Mouse (Mus musculus) kidney, embryonic 16.5 days (tissue): Measurements from ENCODE around the gene Tmeff1. TPM values are rescaled to one million over a fixed set of nuclear protein-coding genes. Genes with fewer than 3 reads are reported as not detected.
"Not testable (repeated sequence)": the region's sequence is repeated elsewhere in the genome, so short reads cannot be mapped to it uniquely, and the experiment has no call there.

Source experiments
- ATAC-seq: fragments of 200-750 bp; cut with Nextera tagmentation; 2 replicates; pipeline ENCODE4 v1.8.0; 2017; ENCODE audit warnings: moderate TSS enrichment; ENCODE audit not compliant: low FRiP score, low TSS enrichment
- H3K27ac ChIP-seq: fragments of 300-500 bp; sonication (generic); 2 replicates; pipeline ENCODE4 v1.5.1; 2014; ENCODE audit warnings: low read length
- H3K27me3 ChIP-seq: fragments of 300-500 bp; sonication (generic); 2 replicates; pipeline ENCODE4 v1.6.1; 2014; ENCODE audit warnings: low read length, control low read depth, mixed read lengths; ENCODE audit not compliant: insufficient read depth
- H3K36me3 ChIP-seq: fragments of 300-500 bp; sonication (generic); 2 replicates; pipeline ENCODE4 v1.6.1; 2014; ENCODE audit warnings: low read length, control low read depth, mixed read lengths; ENCODE audit not compliant: insufficient read depth
- H3K4me1 ChIP-seq: fragments of 300-500 bp; sonication (generic); 2 replicates; pipeline ENCODE4 v1.6.1; 2014; ENCODE audit warnings: low read length, control low read depth, mixed read lengths; ENCODE audit not compliant: insufficient read depth
- H3K4me2 ChIP-seq: fragments of 300-500 bp; sonication (generic); replicated peaks from 2 replicates; pipeline ENCODE4 v1.6.1; 2014; ENCODE audit warnings: low read depth, low read length
- H3K4me3 ChIP-seq: fragments of 300-500 bp; sonication (generic); 2 replicates; pipeline ENCODE4 v1.5.1; 2014; ENCODE audit warnings: mild to moderate bottlenecking, low read length
- H3K9ac ChIP-seq: fragments of 300-500 bp; sonication (generic); replicated peaks from 2 replicates; pipeline ENCODE4 v1.6.1; 2014; ENCODE audit warnings: low read length
- H3K9me3 ChIP-seq: fragments of 300-500 bp; sonication (generic); 2 replicates; pipeline ENCODE4 v1.6.1; 2016; ENCODE audit warnings: low read length, control low read depth
- WGBS: fragments of 180-500 bp; shearing (Covaris S2); extraction: QIAGEN DNeasy Blood & Tissue Kit; methylation state at CpG from one replicate; pipeline ENCODE4 v1.1.7; 2014; 5-methylcytosine and 5-hydroxymethylcytosine counted together
- polyA plus RNA-seq: library from polyadenylated mRNA; unstranded; fragments of >200 nt; fragmentation: Nextera tagmentation; extraction: Ambion mirVana; gene quantifications from 2 replicates; pipeline ENCODE4 v1.2.1, GENCODE M21; 2015

Gene Tmeff1
- polyA plus RNA-seq, 1 experiment from 2014 or later = 19.8 TPM

DNA sequence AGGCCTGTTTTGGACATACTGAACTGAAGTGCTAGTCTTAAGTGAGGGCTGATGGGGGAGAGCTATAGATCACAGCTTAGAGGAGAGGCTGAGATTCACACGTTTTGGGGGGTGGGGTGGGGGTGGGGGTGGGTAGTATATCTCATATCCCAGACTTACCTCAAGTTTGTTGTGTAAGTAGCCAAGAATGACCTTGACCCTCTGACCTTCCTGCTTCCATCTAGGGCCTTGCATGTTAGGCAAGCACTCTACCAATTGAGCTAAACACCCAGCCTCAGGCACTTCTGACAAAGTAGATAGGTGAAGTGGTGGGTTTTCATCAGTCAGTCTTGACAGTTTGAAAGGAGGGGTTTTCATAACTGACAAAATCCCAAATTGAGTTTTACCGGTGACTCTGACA lies 92.8 kb downstream of the Tmeff1 start:
- 79% methylated on average over 2 of the region's 2 CpGs for WGBS
- Histone ChIP-seq H3K4me2 (no peak overlapping the region), H3K9me3 (no peaks in the 10 kb centered on the region), H3K27ac (no peak overlapping the region), H3K4me3 (no peak overlapping the region), H3K36me3 (peaks cover 4% of the 10 kb centered on the region; the same call in 1 of the 2 replicates), H3K4me1 (peaks cover 4% of the 10 kb centered on the region; the same call in 1 of the 2 replicates), H3K27me3 (no peaks in the 10 kb centered on the region), H3K9ac (no peak overlapping the region)
- no peak for ATAC-seq

DNA sequence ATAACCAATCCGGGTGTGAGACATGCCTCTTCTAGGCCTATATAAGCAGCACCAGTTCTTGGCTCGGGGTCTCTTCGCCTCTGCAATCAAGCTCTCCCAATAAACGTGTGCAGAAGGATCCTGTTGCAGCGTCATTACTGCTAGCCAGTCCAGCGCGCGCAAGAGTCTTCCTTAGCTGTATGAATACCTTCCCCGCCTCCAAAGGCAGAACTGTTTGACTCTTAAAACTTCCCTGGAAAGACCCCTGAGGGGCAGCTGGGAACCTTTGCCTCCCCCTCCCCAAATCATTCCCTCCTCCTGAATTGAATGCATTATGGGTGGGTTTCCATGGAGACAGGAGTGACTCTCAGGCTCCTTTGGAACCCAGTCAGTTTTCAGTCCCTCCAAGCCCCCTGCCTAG lies 93.8 kb downstream of the Tmeff1 start:
- no peak overlapping the region for H3K9ac ChIP-seq
- H3K9me3 ChIP-seq = no peaks in the 10 kb centered on the region
- 94% methylated on average over 9 of the region's 9 CpGs for WGBS

DNA sequence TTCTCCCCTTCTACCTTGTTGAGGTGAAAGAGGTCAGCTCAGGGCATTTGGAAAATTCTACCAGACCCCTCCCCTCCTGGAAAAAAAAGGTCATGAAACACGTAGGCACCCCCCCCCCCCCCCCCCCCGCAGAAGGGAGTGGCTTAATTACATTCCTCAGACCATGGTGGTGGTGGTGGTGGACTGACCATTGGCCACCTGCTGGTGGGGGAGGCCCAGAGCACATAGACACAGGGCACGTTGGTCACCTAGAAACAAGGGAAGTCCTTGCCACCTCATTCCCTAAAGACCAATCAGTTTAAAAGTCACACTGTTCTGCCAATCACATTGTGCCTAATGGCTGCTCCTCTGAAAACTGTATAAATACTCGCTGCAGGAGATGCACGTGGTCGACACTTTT lies 94.8 kb downstream of the Tmeff1 start:
- H3K4me2 ChIP-seq, H3K9me3 ChIP-seq, H3K27ac ChIP-seq, H3K4me1 ChIP-seq, H3K9ac ChIP-seq, ATAC-seq, H3K4me3 ChIP-seq, H3K36me3 ChIP-seq, H3K27me3 ChIP-seq: not testable (repeated sequence)
- WGBS = 78% methylated on average over 4 of the region's 6 CpGs

More for the DNA sequence above, 93.8 kb downstream of the Tmeff1 start:
- no peak overlapping the region for H3K4me2 ChIP-seq
- ATAC-seq = no peak
- peaks cover 4% of the 10 kb centered on the region; the same call in 1 of the 2 replicates for H3K4me1 ChIP-seq
- H3K36me3 ChIP-seq = peaks cover 4% of the 10 kb centered on the region; the same call in 1 of the 2 replicates
- no peak overlapping the region for H3K4me3 ChIP-seq
- no peaks in the 10 kb centered on the region for H3K27me3 ChIP-seq
- H3K27ac ChIP-seq = no peak overlapping the region

DNA sequence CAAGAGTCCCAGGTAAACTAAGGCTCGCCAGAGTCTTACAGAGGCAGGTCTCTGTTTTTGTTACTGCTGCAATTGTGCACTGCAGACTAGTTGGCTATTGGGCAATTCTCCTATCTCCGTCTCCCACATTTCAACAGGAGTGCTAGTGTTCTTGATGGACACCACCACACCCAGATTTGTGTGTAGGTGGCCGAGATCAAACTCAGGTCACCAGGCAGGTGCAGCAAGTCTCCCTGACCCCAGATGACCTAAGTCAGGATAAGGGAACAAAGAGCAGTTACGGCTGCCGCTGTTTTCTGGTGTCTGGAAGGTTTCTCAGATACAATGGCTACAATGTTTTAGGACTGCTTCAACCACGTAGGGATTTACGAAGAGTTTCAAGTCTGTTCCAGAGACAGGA lies 95.2 kb downstream of the Tmeff1 start:
- no peak; the same call in 1 of the 2 replicates for ATAC-seq
- Histone ChIP-seq H3K9ac (no peak overlapping the region), H3K4me3 (no peak overlapping the region), H3K9me3 (no peaks in the 10 kb centered on the region), H3K27me3 (no peaks in the 10 kb centered on the region), H3K4me1 (peaks cover 4% of the 10 kb centered on the region; the same call in 1 of the 2 replicates), H3K4me2 (no peak overlapping the region), H3K36me3 (no peaks in the 10 kb centered on the region), H3K27ac (no peak overlapping the region)
- WGBS = 63% methylated on average over 7 of the region's 7 CpGs

DNA sequence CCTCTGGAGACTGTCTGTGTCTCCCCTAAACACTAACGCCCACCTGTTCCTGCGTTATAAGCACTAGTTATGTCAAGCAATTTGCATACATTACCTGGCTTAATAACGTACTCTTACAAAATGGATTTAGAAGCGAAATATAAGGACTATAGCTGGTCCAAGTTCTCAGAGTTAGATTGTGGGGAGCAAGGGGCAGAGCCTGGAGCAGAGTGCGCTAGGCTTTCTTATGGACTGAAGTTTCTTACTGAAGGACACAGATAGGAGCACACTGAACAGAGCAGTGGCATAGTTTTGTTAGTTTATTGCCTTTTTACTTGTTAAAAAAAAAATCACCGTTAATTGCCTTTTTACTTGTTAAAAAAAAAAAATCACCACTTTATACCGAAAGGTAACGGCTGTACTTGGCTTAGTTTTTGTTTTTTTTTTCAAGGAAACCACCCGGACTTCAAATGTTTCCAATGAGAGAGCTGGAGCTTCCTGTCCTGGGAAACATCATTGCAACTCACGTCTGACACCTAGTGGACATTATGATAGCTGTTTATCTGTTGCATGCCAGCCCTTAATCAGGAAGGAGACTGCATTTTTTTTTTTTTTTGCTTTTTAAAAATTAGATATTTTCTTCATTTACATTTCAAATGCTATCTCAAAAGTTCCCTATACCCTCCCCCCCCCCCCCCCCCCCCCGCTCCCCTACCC lies 95.8 kb downstream of the Tmeff1 start:
- 38% methylated on average over 10 of the region's 11 CpGs for WGBS
- Histone ChIP-seq H3K4me1 (peaks cover 4% of the 10 kb centered on the region; the same call in 1 of the 2 replicates), H3K9me3 (no peaks in the 10 kb centered on the region), H3K4me3 (no peak overlapping the region; the same call in 1 of the 2 replicates), H3K27me3 (no peaks in the 10 kb centered on the region), H3K4me2 (peak overlapping the region; percentile 41), H3K36me3 (no peaks in the 10 kb centered on the region), H3K9ac (no peak overlapping the region), H3K27ac (0 out of 2 replicates have a peak overlapping the region, but pooled peaks have one; percentile 43)
- ATAC-seq = no peak

DNA sequence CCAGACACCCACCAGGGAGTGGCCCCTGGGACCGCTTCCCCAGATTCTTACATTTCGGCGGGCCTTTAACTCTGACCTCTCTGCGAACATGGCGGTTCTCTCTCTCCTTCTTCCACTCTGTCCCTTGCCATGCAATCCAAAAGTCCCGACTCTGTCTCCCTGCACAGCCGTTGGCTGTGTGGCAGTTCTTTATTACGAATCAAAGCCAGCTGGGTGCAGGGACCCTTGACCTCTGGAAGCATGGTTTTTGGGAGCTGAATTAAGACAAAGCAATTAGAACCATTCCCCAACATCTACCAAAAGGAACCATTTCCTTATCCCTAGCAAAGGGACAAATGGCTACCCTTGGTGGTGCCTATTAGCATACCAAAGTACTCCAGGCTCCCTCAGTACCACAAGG lies 98.2 kb downstream of the Tmeff1 start:
- Histone ChIP-seq H3K9ac (no peak overlapping the region), H3K4me3 (no peak overlapping the region), H3K27me3 (no peaks in the 10 kb centered on the region), H3K36me3 (no peaks in the 10 kb centered on the region), H3K4me2 (no peak overlapping the region), H3K9me3 (no peaks in the 10 kb centered on the region), H3K27ac (no peak overlapping the region), H3K4me1 (peaks cover 4% of the 10 kb centered on the region; the same call in 1 of the 2 replicates)
- no peak for ATAC-seq
- whole genome bisulfite sequencing = 94% methylated on average over 8 of the region's 8 CpGs

DNA sequence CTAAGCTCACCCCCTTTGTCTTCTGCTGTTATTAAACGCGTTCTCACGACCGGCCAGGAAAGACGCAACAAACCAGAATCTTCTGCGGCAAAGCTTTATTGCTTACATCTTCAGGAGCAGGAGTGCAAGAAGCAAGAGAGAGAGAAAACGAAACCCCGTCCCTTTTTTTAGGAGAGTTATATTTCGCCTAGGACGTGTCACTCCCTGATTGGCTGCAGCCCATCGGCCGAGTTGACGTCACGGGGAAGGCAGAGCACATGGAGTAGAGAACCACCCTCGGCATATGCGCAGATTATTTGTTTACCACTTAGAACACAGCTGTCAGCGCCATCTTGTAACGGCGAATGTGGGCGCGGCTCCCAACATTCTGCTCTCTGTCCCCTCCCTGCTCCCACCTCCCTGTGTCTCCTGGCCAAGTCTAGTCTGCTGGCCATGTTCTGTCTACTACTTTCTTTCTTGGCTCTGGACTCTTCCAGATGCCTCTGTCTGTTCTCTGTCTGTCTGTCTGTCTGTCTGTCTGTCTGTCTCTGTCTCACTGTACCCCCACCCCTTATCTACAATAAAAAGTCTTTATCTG lies 98.7 kb downstream of the Tmeff1 start:
- H3K9me3 ChIP-seq, H3K27me3 ChIP-seq, H3K4me2 ChIP-seq, H3K9ac ChIP-seq, H3K4me3 ChIP-seq, ATAC-seq, H3K27ac ChIP-seq, H3K4me1 ChIP-seq, H3K36me3 ChIP-seq: not testable (repeated sequence)
- WGBS = 87% methylated on average over 12 of the region's 21 CpGs

DNA sequence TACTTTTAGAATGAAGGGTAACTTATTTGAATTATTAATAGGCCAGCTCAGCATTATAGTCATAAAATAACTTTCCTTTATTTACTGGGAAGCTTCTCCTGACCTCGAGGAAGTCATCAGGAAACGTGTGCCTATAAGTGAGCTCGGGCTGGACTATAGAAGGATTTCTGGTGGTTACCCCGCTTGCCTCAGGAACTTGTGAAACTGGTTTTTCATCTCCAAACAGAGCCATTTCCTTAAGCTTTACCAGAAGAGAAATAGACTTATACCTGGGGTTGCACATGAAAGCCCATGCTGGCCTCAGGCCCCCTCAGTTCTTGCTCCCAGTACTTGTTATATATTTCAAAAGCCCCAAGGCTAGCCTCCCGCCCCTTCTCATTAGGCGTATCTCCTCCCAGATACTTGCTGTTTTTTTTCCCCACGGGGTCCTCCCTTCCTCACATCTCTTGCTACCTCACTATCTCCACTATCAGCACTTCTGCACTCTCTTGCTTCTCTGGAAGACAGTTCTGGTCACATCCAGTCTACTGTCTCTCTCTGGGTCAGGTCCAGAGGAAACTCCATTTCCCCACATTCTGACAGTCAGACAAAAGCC lies 99.7 kb downstream of the Tmeff1 start:
- H3K4me1 ChIP-seq = peaks cover 4% of the 10 kb centered on the region; the same call in 1 of the 2 replicates
- H3K4me3 ChIP-seq = no peak overlapping the region
- no peaks in the 10 kb centered on the region for H3K36me3 ChIP-seq
- H3K9me3 ChIP-seq = no peaks in the 10 kb centered on the region
- no peak overlapping the region for H3K4me2 ChIP-seq
- 61% methylated on average over 7 of the region's 7 CpGs for WGBS
- H3K27ac ChIP-seq = peak overlapping the region; percentile 55
- H3K27me3 ChIP-seq = no peaks in the 10 kb centered on the region
- ATAC-seq = no peak
- H3K9ac ChIP-seq = no peak overlapping the region

DNA sequence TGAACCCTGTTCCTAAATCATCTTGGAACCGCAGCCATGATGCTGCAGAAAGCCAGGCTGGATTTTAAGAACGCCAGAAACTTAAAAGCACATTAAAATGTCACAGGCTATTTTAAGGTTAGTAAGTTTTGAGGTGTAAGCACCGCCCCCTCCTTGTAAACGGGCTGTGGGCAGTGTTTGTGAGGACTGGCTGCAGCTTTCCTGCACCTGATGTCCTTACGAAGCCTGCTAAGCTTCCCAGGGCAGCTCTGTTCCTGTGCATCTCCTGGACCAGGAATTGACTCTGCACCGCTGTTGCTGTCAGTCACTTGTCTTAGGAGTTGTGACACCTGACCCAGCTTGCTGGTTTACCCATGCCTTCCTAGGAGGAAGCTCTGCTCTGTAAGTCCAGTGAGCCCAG lies 103.2 kb downstream of the Tmeff1 start:
- ATAC-seq = no peak
- H3K27ac ChIP-seq = no peak overlapping the region
- no peaks in the 10 kb centered on the region for H3K36me3 ChIP-seq
- H3K4me2 ChIP-seq = no peak overlapping the region
- no peaks in the 10 kb centered on the region for H3K27me3 ChIP-seq
- H3K4me3 ChIP-seq = no peak overlapping the region
- 55% methylated on average over 6 of the region's 6 CpGs for WGBS
- H3K4me1 ChIP-seq = peaks cover 9% of the 10 kb centered on the region; the same call in 1 of the 2 replicates
- no peaks in the 10 kb centered on the region for H3K9me3 ChIP-seq
- H3K9ac ChIP-seq = no peak overlapping the region

DNA sequence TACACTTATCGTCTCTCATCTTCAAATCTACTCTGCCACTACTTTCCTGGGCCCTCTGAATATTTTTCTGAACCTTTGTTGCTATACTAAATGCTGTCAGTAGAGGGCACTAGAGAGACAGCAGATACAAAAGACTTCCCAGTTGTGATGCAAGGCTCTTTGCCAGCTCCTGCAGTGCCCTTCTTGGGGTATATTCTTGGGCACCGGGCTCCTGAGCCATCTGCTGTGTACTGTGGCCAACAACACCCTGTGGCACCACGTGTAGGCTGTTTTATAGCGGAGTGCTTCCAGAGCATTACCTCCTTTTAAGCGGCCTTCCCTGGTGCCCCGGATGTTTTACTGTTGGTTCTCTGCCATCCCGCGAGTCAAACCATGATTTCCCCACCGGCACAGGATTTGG lies 105.7 kb downstream of the Tmeff1 start:
- Histone ChIP-seq H3K9ac (no peak overlapping the region), H3K27me3 (no peaks in the 10 kb centered on the region), H3K27ac (no peak overlapping the region), H3K4me1 (peaks cover 9% of the 10 kb centered on the region; the same call in 1 of the 2 replicates), H3K4me2 (no peak overlapping the region), H3K9me3 (no peaks in the 10 kb centered on the region), H3K4me3 (no peak overlapping the region), H3K36me3 (no peaks in the 10 kb centered on the region)
- 83% methylated on average over 9 of the region's 9 CpGs for WGBS
- no peak for ATAC-seq
